Comparison of ENCODE assay signal across 11 mouse cellular contexts in the genomic region with DNA sequence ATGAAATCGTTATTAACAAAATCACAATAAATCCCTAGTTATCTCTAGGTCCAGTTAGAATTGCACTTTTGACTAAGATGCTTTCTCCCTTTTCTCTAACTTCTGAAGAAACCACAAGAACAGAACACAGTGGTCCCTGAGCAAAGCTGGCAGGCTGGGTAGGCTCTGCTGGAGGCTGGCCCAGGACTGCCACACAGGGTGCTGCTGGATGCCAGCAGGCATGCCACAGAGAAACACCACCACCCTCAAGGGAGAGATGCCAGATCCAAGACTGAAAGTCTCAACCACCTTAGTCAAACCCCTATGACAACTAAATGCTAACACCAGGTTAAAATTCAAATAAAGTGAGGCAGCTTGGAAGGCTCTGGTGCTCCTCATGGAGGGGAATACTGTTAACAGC. TPM values are rescaled to one million over a fixed set of nuclear protein-coding genes. Genes with fewer than 3 reads are reported as not detected.
DNase-seq lines count a peak whose midpoint lies in the region; ATAC-seq and TF ChIP-seq lines count a peak whose summit lies in the region.
"Had no signal": no experiment of that assay in that cellular context is flagged by ENCODE, and none has a peak within 500 bp of the region (broad histone marks: within the 10 kb centered on the region; RNA-seq: fewer than 3 reads in every experiment).

No protein-coding gene starts in this region.

- ATAC-seq in kidney, embryonic 14.5 days (ENCODE audit: low FRiP score, low TSS enrichment) = no peak
- ATAC-seq in hindbrain, embryonic 14.5 days (ENCODE audit: low FRiP score) = no peak

- H3K4me2 ChIP-seq in kidney, embryonic 14.5 days (replicated peaks; ENCODE audit: low read depth, low read length) = no peak overlapping the region
- H3K4me2 ChIP-seq in hindbrain, embryonic 14.5 days (replicated peaks) = no peak overlapping the region
- H3K4me2 ChIP-seq: neural tube, embryonic 15.5 days had no signal

- no peaks in the 10 kb centered on the region for H3K9me3 ChIP-seq in kidney, embryonic 14.5 days (ENCODE audit: control insufficient read depth, low read length)
- H3K9me3 ChIP-seq in hindbrain, embryonic 14.5 days (ENCODE audit: control insufficient read depth, low read length) = no peaks in the 10 kb centered on the region
- H3K9me3 ChIP-seq: neural tube, embryonic 15.5 days had no signal

- peak; percentile 62 to 72 for DNase-seq in kidney, adult 8-10 months
- DNase-seq in brain, adult 2 months (ENCODE audit: low read depth, low spot score) = peak; percentile 74
- peak; percentile 86 for DNase-seq in gastrocnemius, adult 2 months
- peak; percentile 53 to 70 for DNase-seq in left cerebral cortex, postnatal 25 days (ENCODE audit: low spot score in 2 of 2)
- DNase-seq in thymus, postnatal 25 days = no peak
- DNase-seq in hindbrain, embryonic 14.5 days (ENCODE audit: low spot score) = no peak
- DNase-seq in neural tube, embryonic 10.5 days (ENCODE audit: extremely low spot score, low spot score) = no peak
- DNase-seq: lung, postnatal 10 days; thymus, adult 2 months had no signal

- no peak overlapping the region for H3K27ac ChIP-seq in kidney, embryonic 14.5 days (ENCODE audit: low read depth, low read length)
- H3K27ac ChIP-seq in gastrocnemius, adult 2 months = peak overlapping the region; percentile 93
- H3K27ac ChIP-seq in hindbrain, embryonic 14.5 days = no peak overlapping the region
- H3K27ac ChIP-seq: neural tube, embryonic 15.5 days had no signal

- no peak overlapping the region for H3K9ac ChIP-seq in kidney, embryonic 14.5 days (ENCODE audit: low read depth, low read length)
- no peak overlapping the region for H3K9ac ChIP-seq in hindbrain, embryonic 14.5 days
- H3K9ac ChIP-seq: neural tube, embryonic 15.5 days had no signal

- WGBS in kidney, embryonic 14.5 days = 88% methylated on average over 1 of the region's 1 CpGs
- WGBS in hindbrain, embryonic 14.5 days = 97% methylated on average over 1 of the region's 1 CpGs

- intact Hi-C loops in gastrocnemius, adult 2 months (cut with DNase I) = loop anchor here (2.0 kb wide), 1 partner anchor 36 kb away; a partner anchor contains a TSS
- intact Hi-C loops in left cerebral cortex, postnatal 25 days (cut with DNase I) = no loop called here

- no peak overlapping the region for H3K4me3 ChIP-seq in kidney, embryonic 14.5 days (ENCODE audit: low read length)
- no peak overlapping the region for H3K4me3 ChIP-seq in gastrocnemius, adult 2 months
- no peak overlapping the region for H3K4me3 ChIP-seq in hindbrain, embryonic 14.5 days (replicated peaks; ENCODE audit: low read length)
- H3K4me3 ChIP-seq: neural tube, embryonic 15.5 days had no signal

- H3K4me1 ChIP-seq in kidney, embryonic 14.5 days (ENCODE audit: control insufficient read depth, insufficient read depth, low read length) = peaks cover 11% of the 10 kb centered on the region; the same call in 1 of the 2 replicates
- no peaks in the 10 kb centered on the region for H3K4me1 ChIP-seq in hindbrain, embryonic 14.5 days (replicated peaks; ENCODE audit: control insufficient read depth, insufficient read depth, low read length)
- H3K4me1 ChIP-seq: neural tube, embryonic 15.5 days had no signal

- no peaks in the 10 kb centered on the region; the same call in 1 of the 2 replicates for H3K36me3 ChIP-seq in kidney, embryonic 14.5 days (ENCODE audit: control insufficient read depth, insufficient read depth, low read length)
- peaks cover 13% of the 10 kb centered on the region for H3K36me3 ChIP-seq in hindbrain, embryonic 14.5 days (replicated peaks; ENCODE audit: control insufficient read depth, insufficient read depth)

- no peak for TF ChIP-seq CTCF in gastrocnemius, adult 2 months (IDR thresholded peaks at IDR 0.05)

- H3K27me3 ChIP-seq in kidney, embryonic 14.5 days (ENCODE audit: control insufficient read depth, insufficient read depth, low read length) = no peaks in the 10 kb centered on the region
- H3K27me3 ChIP-seq in hindbrain, embryonic 14.5 days (ENCODE audit: control insufficient read depth, insufficient read depth, low read length) = no peaks in the 10 kb centered on the region
- H3K27me3 ChIP-seq: neural tube, embryonic 15.5 days had no signal

RNA-seq across cellular contexts. Expression of a gene that starts 36.7 kb away (rescaled TPM):
- polyA plus RNA-seq in kidney, embryonic 14.5 days (2014; fragmentation: Nextera tagmentation; extraction: Ambion mirVana) = 44.7 and 46.7 TPM in 2 replicates
- 10 to 100 TPM; 74.0 to 94.1 TPM for total RNA-seq in gastrocnemius, adult 2 months (2021)
- total RNA-seq in left cerebral cortex, postnatal 25 days (2021) = 10 to 100 TPM; 85.3 to 93.5 TPM
- 57.6 and 62.4 TPM in 2 replicates for polyA plus RNA-seq in hindbrain, embryonic 14.5 days (2014; fragmentation: Nextera tagmentation; extraction: Ambion mirVana)

Comparison
In these comparisons a context has a peak if more than half of its experiments do, and no peak if none do; other contexts are left out.
1. DNase-seq: peak in kidney, adult 8-10 months (2 of 2), brain, adult 2 months (single experiment), gastrocnemius, adult 2 months (single experiment) and left cerebral cortex, postnatal 25 days (2 of 2); none in thymus, postnatal 25 days (single experiment), hindbrain, embryonic 14.5 days (single experiment) and neural tube, embryonic 10.5 days (single experiment).